ENCODE assay signal across 8 mouse cellular contexts in genomic region chr4:151516998-151517799, GRCm38 (mm10).
DNase-seq lines count a peak whose midpoint lies in the region; ATAC-seq and TF ChIP-seq lines count a peak whose summit lies in the region.

No protein-coding gene starts in this region.

- H3K4me3 ChIP-seq in forebrain, postnatal 0 days (ENCODE audit: low read depth, low read length): no peak overlapping the region
- no peak overlapping the region for H3K4me3 ChIP-seq in kidney, postnatal 0 days (replicated peaks; ENCODE audit: low read depth, low read length)
- no peak overlapping the region for H3K4me3 ChIP-seq in neural tube, embryonic 13.5 days

- no peak overlapping the region for H3K4me2 ChIP-seq in forebrain, postnatal 0 days (ENCODE audit: low read depth)
- no peak overlapping the region for H3K4me2 ChIP-seq in kidney, postnatal 0 days (ENCODE audit: low read length)
- H3K4me2 ChIP-seq in neural tube, embryonic 13.5 days: no peak overlapping the region

- no peaks in the 10 kb centered on the region for H3K4me1 ChIP-seq in forebrain, postnatal 0 days (ENCODE audit: insufficient read depth)
- H3K4me1 ChIP-seq in kidney, postnatal 0 days (replicated peaks; ENCODE audit: insufficient read depth, low read length): no peaks in the 10 kb centered on the region; the same call in 1 of the 2 replicates
- peaks cover 42% of the 10 kb centered on the region for H3K4me1 ChIP-seq in neural tube, embryonic 13.5 days (replicated peaks)

- no peak for ATAC-seq in forebrain, postnatal 0 days
- ATAC-seq in kidney, postnatal 0 days (replicated peaks; ENCODE audit: low FRiP score, low read depth): no peak; the same call in 1 of the 2 replicates
- peak; percentile 59 for ATAC-seq in neural tube, embryonic 13.5 days (ENCODE audit: low read depth)

- peak; percentile 22 to 24 for DNase-seq in layer of hippocampus, postnatal 10 days (ENCODE audit: low spot score in 2 of 2)
- no peak for DNase-seq in layer of hippocampus, postnatal 25 days (ENCODE audit: extremely low spot score in 1 of 2, low spot score in 1 of 2)
- peak; percentile 61 for DNase-seq in forebrain, postnatal 0 days
- peak; percentile 84 for DNase-seq in kidney, postnatal 0 days (ENCODE audit: low spot score)
- DNase-seq in frontal cortex, postnatal 25 days (ENCODE audit: low spot score in 2 of 2): no peak
- no peak for DNase-seq in ovary, postnatal 36 days (ENCODE audit: low spot score)
- no peak for DNase-seq in thymus, postnatal 36 days

- no peak for TF ChIP-seq CTCF in forebrain, postnatal 0 days (IDR thresholded peaks at IDR 0.05; ENCODE audit: low read depth)
- TF ChIP-seq CTCF in kidney, postnatal 0 days (IDR thresholded peaks at IDR 0.05; ENCODE audit: low read depth): no peak

- H3K9me3 ChIP-seq in forebrain, postnatal 0 days (ENCODE audit: low read length): no peaks in the 10 kb centered on the region
- H3K9me3 ChIP-seq in kidney, postnatal 0 days (replicated peaks; ENCODE audit: low read length): no peaks in the 10 kb centered on the region
- no peaks in the 10 kb centered on the region for H3K9me3 ChIP-seq in neural tube, embryonic 13.5 days

- H3K36me3 ChIP-seq in forebrain, postnatal 0 days (ENCODE audit: insufficient read depth): no peaks in the 10 kb centered on the region
- no peaks in the 10 kb centered on the region for H3K36me3 ChIP-seq in kidney, postnatal 0 days (ENCODE audit: insufficient read depth, low read length)
- H3K36me3 ChIP-seq in neural tube, embryonic 13.5 days: no peaks in the 10 kb centered on the region

- WGBS in forebrain, postnatal 0 days: 20% methylated on average over 11 of the region's 11 CpGs
- 26% methylated on average over 11 of the region's 11 CpGs for WGBS in kidney, postnatal 0 days
- WGBS in neural tube, embryonic 13.5 days: 26% methylated on average over 11 of the region's 11 CpGs

- H3K27ac ChIP-seq in forebrain, postnatal 0 days (ENCODE audit: low read depth, low read length): no peak overlapping the region
- no peak overlapping the region for H3K27ac ChIP-seq in kidney, postnatal 0 days
- peak overlapping the region; percentile 82 for H3K27ac ChIP-seq in neural tube, embryonic 13.5 days (replicated peaks)

- no peak overlapping the region for H3K9ac ChIP-seq in forebrain, postnatal 0 days
- no peak overlapping the region for H3K9ac ChIP-seq in kidney, postnatal 0 days (ENCODE audit: low read depth, low read length)
- no peak overlapping the region for H3K9ac ChIP-seq in neural tube, embryonic 13.5 days

- H3K27me3 ChIP-seq in forebrain, postnatal 0 days (ENCODE audit: insufficient read depth, low read length): no peaks in the 10 kb centered on the region
- no peaks in the 10 kb centered on the region for H3K27me3 ChIP-seq in kidney, postnatal 0 days (ENCODE audit: insufficient read depth, low read length)
- no peaks in the 10 kb centered on the region for H3K27me3 ChIP-seq in neural tube, embryonic 13.5 days

Comparison
In these comparisons a context has a peak if more than half of its experiments do, and no peak if none do; other contexts are left out.
1. DNase-seq: peak in layer of hippocampus, postnatal 10 days (2 of 2), forebrain, postnatal 0 days (single experiment) and kidney, postnatal 0 days (single experiment); none in layer of hippocampus, postnatal 25 days (0 of 2), frontal cortex, postnatal 25 days (0 of 2), ovary, postnatal 36 days (single experiment) and thymus, postnatal 36 days (0 of 2).